ENCODE assay signal across 23 mouse cellular contexts in the genomic region with DNA sequence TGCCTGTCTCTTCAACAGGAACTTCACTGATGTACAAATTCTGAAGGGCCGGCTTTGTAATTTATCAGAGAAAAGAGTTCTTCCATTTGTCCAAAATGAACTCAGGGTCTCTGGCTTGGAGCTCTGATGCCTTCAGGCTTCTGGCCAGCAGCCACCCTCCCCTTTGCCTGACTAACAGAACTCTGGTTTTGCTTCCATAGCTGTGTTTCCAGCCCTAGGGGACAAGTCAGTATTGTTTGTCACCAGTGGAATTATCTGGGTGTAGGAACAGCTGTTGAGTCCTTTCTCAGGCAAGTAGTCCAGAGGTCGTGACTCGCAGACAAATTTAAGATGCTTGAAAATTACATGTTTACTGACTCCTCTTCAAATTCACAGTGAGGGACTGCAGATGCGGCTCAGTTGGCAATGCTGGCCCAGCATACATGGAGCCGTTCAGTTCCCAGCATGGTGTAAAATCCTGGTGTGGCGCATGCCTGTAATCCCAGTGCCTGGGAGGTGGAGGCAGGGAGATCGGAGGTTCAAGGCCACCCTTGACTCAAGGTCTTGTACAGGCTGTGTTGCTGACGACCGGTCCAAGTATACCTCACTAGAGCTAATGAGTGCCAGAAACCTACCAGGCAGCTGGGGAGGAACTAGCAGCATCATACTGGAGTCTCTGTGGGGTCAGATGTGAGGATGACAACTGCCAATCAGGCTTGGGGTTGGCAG. TPM values are rescaled to one million over a fixed set of nuclear protein-coding genes. Genes with fewer than 3 reads are reported as not detected.
DNase-seq lines count a peak whose midpoint lies in the region; ATAC-seq and TF ChIP-seq lines count a peak whose summit lies in the region.
"Had no signal": no experiment of that assay in that cellular context is flagged by ENCODE, and none has a peak within 500 bp of the region (broad histone marks: within the 10 kb centered on the region; RNA-seq: fewer than 3 reads in every experiment).

No protein-coding gene starts in this region.

- 67% methylated on average over 9 of the region's 9 CpGs for WGBS in heart, adult 2 months
- 84% methylated on average over 9 of the region's 9 CpGs for WGBS in heart, embryonic 12.5 days

- H3K36me3 ChIP-seq in heart, adult 2 months (ENCODE audit: control insufficient read depth, insufficient read depth, low read length) = no peaks in the 10 kb centered on the region
- no peaks in the 10 kb centered on the region for H3K36me3 ChIP-seq in heart, embryonic 12.5 days
- H3K36me3 ChIP-seq: embryonic facial prominence, embryonic 12.5 days; heart, embryonic 13.5 days; hindbrain, embryonic 12.5 days; limb, embryonic 12.5 days had no signal

- peak in 1 of 2 experiments; percentile 53 for DNase-seq in heart, adult 2 months
- peak; percentile 70 for DNase-seq in Muller cell, postnatal 12 days (ENCODE audit: inconsistent ontology term)
- peak; percentile 42 for DNase-seq in heart, postnatal 4 days
- DNase-seq in yolk sac, embryonic 10.5 days (ENCODE audit: low spot score) = no peak
- no peak for DNase-seq in MN1 (ENCODE audit: low spot score)
- DNase-seq: forebrain, postnatal 0 days; kidney, adult 9 months; midbrain, embryonic 14.5 days had no signal

- no peak overlapping the region for H3K4me3 ChIP-seq in heart, adult 2 months
- H3K4me3 ChIP-seq in heart, embryonic 12.5 days = no peak overlapping the region
- no peak overlapping the region for H3K4me3 ChIP-seq in brown adipose tissue, adult 24 weeks (ENCODE audit: insufficient read depth, low read depth, low read length)
- H3K4me3 ChIP-seq: embryonic facial prominence, embryonic 12.5 days; heart, embryonic 13.5 days; hindbrain, embryonic 12.5 days; left cerebral cortex, adult 2 months; limb, embryonic 12.5 days had no signal

- intact Hi-C loops in heart, adult 2 months (cut with DNase I) = no loop called here

- no peak for TF ChIP-seq CTCF in heart, adult 2 months (IDR thresholded peaks at IDR 0.05)

- TF ChIP-seq POLR2A in heart, adult 2 months (IDR thresholded peaks at IDR 0.05; ENCODE audit: insufficient read depth, low read depth, low read length) = no peak

- no peaks in the 10 kb centered on the region for H3K27me3 ChIP-seq in heart, adult 2 months (ENCODE audit: control insufficient read depth, insufficient read depth, low read length)
- H3K27me3 ChIP-seq in heart, embryonic 12.5 days (replicated peaks) = no peaks in the 10 kb centered on the region
- H3K27me3 ChIP-seq: embryonic facial prominence, embryonic 12.5 days; heart, embryonic 13.5 days; limb, embryonic 12.5 days had no signal

- no peaks in the 10 kb centered on the region for H3K79me2 ChIP-seq in heart, adult 2 months (replicated peaks; ENCODE audit: control insufficient read depth, insufficient read depth, low read length)

- no peak overlapping the region for H3K4me2 ChIP-seq in heart, embryonic 12.5 days
- H3K4me2 ChIP-seq: embryonic facial prominence, embryonic 12.5 days; heart, embryonic 13.5 days; hindbrain, embryonic 12.5 days; limb, embryonic 12.5 days had no signal

- ATAC-seq in heart, embryonic 12.5 days (ENCODE audit: insufficient number of reproducible peaks, low FRiP score) = no peak
- ATAC-seq: forebrain, postnatal 0 days had no signal

- H3K9ac ChIP-seq in heart, adult 2 months (ENCODE audit: low read depth, low read length) = no peak overlapping the region
- H3K9ac ChIP-seq in heart, embryonic 12.5 days = no peak overlapping the region
- H3K9ac ChIP-seq: embryonic facial prominence, embryonic 12.5 days; forebrain, postnatal 0 days; heart, embryonic 13.5 days; hindbrain, embryonic 12.5 days; limb, embryonic 12.5 days; liver, embryonic 14.5 days had no signal

- peaks cover 15% of the 10 kb centered on the region for H3K4me1 ChIP-seq in heart, adult 2 months (ENCODE audit: control insufficient read depth, insufficient read depth, low read length)
- 0 out of 2 replicates have a peak, but pooled peaks cover 5% of the 10 kb centered on the region for H3K4me1 ChIP-seq in heart, embryonic 12.5 days (replicated peaks)
- H3K4me1 ChIP-seq in brown adipose tissue, adult 24 weeks (ENCODE audit: control insufficient read depth, insufficient read depth, insufficient read length, low read length) = peaks cover 23% of the 10 kb centered on the region
- H3K4me1 ChIP-seq: embryonic facial prominence, embryonic 12.5 days had no signal

- H3K9me3 ChIP-seq in heart, embryonic 12.5 days (replicated peaks) = no peaks in the 10 kb centered on the region
- H3K9me3 ChIP-seq: embryonic facial prominence, embryonic 12.5 days; heart, embryonic 13.5 days; hindbrain, embryonic 12.5 days; limb, embryonic 12.5 days had no signal

- H3K27ac ChIP-seq in heart, adult 2 months = peak overlapping the region; percentile 79
- no peak overlapping the region for H3K27ac ChIP-seq in heart, embryonic 12.5 days (ENCODE audit: poor library complexity, severe bottlenecking)
- peak overlapping the region; percentile 92 for H3K27ac ChIP-seq in brown adipose tissue, adult 24 weeks (replicated peaks; ENCODE audit: low read depth, low read length)
- H3K27ac ChIP-seq: embryonic facial prominence, embryonic 12.5 days; heart, embryonic 13.5 days; hindbrain, embryonic 12.5 days; left cerebral cortex, adult 2 months; limb, embryonic 12.5 days; liver, embryonic 14.5 days had no signal

- TF ChIP-seq EP300 in heart, adult 2 months (IDR thresholded peaks at IDR 0.05; ENCODE audit: insufficient read depth, low read depth, low read length) = no peak

RNA-seq across cellular contexts. Expression of gene Sept8, which starts 11.8 kb away (rescaled TPM):
- total RNA-seq in heart, adult 2 months (2021) = 10 to 100 TPM; 25.7 to 28.2 TPM
- 24.8 and 39.2 TPM in 2 replicates for polyA plus RNA-seq in heart, adult 2 months (2012; rRNA removed)
- 25.1 and 28.4 TPM in 2 replicates for polyA plus RNA-seq in heart, embryonic 12.5 days (2016; fragmentation: Nextera tagmentation; extraction: Ambion mirVana)
- polyA plus RNA-seq in brown adipose tissue, adult 24 weeks (2012; ENCODE audit: insufficient read depth, insufficient read length, missing spikeins) = 9.9 and 13.3 TPM in 2 replicates
- 10 to 100 TPM; 62.9 to 65.0 TPM for total RNA-seq in heart, postnatal 4 days (2021)

RNA-seq across cellular contexts. Expression of gene Sowaha, which starts 27.2 kb away (rescaled TPM):
- total RNA-seq in heart, adult 2 months (2021) = under 1 TPM; 0.05 to 0.34 TPM
- 0.03 and 0.10 TPM in 2 replicates for polyA plus RNA-seq in heart, adult 2 months (2012; rRNA removed)
- 0.54 and 0.58 TPM in 2 replicates for polyA plus RNA-seq in heart, embryonic 12.5 days (2016; fragmentation: Nextera tagmentation; extraction: Ambion mirVana)
- polyA plus RNA-seq in brown adipose tissue, adult 24 weeks (2012; ENCODE audit: insufficient read depth, insufficient read length, missing spikeins) = not detected in 2 replicates
- total RNA-seq in heart, postnatal 4 days (2021) = under 1 TPM; 0.07 to 0.27 TPM
- total RNA-seq: neutrophil, adult 5-6 weeks had no signal

RNA-seq across cellular contexts. Expression of gene Gm9945, which starts 27.3 kb away (rescaled TPM):
- total RNA-seq in heart, adult 2 months (2021) = not detected
- not detected in 2 replicates for polyA plus RNA-seq in heart, adult 2 months (2012; rRNA removed)
- not detected in 2 replicates for polyA plus RNA-seq in heart, embryonic 12.5 days (2016; fragmentation: Nextera tagmentation; extraction: Ambion mirVana)
- not detected in 2 replicates for polyA plus RNA-seq in brown adipose tissue, adult 24 weeks (2012; ENCODE audit: insufficient read depth, insufficient read length, missing spikeins)
- total RNA-seq in heart, postnatal 4 days (2021) = not detected
- total RNA-seq: adrenal gland, postnatal 10 days; common myeloid progenitor, adult 5-6 weeks; forebrain, postnatal 0 days; gastrocnemius, adult 18-20 months; megakaryocyte progenitor cell, adult 5-6 weeks; neutrophil, adult 5-6 weeks had no signal
- polyA plus RNA-seq: embryonic facial prominence, embryonic 12.5 days; heart, embryonic 13.5 days; hindbrain, embryonic 12.5 days; intestine, embryonic 14.5 days; limb, embryonic 12.5 days; lung, postnatal 0 days; midbrain, embryonic 14.5 days had no signal

RNA-seq across cellular contexts. Expression of gene Gm9837, which starts 37.0 kb away (rescaled TPM):
- not detected for total RNA-seq in heart, adult 2 months (2021)
- polyA plus RNA-seq in heart, adult 2 months (2012; rRNA removed) = not detected in 2 replicates
- polyA plus RNA-seq in heart, embryonic 12.5 days (2016; fragmentation: Nextera tagmentation; extraction: Ambion mirVana) = not detected in 2 replicates
- not detected in 2 replicates for polyA plus RNA-seq in brown adipose tissue, adult 24 weeks (2012; ENCODE audit: insufficient read depth, insufficient read length, missing spikeins)
- not detected for total RNA-seq in heart, postnatal 4 days (2021)
- total RNA-seq: adrenal gland, postnatal 10 days; common myeloid progenitor, adult 5-6 weeks; gastrocnemius, adult 18-20 months; megakaryocyte progenitor cell, adult 5-6 weeks; neutrophil, adult 5-6 weeks had no signal
- polyA plus RNA-seq: embryonic facial prominence, embryonic 12.5 days; forebrain, postnatal 0 days; heart, embryonic 13.5 days; hindbrain, embryonic 12.5 days; intestine, embryonic 14.5 days; limb, embryonic 12.5 days; liver, embryonic 14.5 days; lung, postnatal 0 days; midbrain, embryonic 14.5 days had no signal

RNA-seq across cellular contexts. Expression of gene Shroom1, which starts 50.2 kb away (rescaled TPM):
- under 1 TPM; 0.34 to 0.91 TPM for total RNA-seq in heart, adult 2 months (2021)
- polyA plus RNA-seq in heart, adult 2 months (2012; rRNA removed) = 0.53 and 0.80 TPM in 2 replicates
- polyA plus RNA-seq in heart, embryonic 12.5 days (2016; fragmentation: Nextera tagmentation; extraction: Ambion mirVana) = 5.3 and 5.8 TPM in 2 replicates
- 2.1 and 4.7 TPM in 2 replicates for polyA plus RNA-seq in brown adipose tissue, adult 24 weeks (2012; ENCODE audit: insufficient read depth, insufficient read length, missing spikeins)
- 1 to 10 TPM in 1 of 2 experiments, under 1 TPM in 1; 0.93 to 1.1 TPM for total RNA-seq in heart, postnatal 4 days (2021)
- total RNA-seq: common myeloid progenitor, adult 5-6 weeks; neutrophil, adult 5-6 weeks had no signal

Comparison
In these comparisons a context has a peak if more than half of its experiments do, and no peak if none do; other contexts are left out.
1. DNase-seq: peak in Muller cell, postnatal 12 days (single experiment) and heart, postnatal 4 days (single experiment); none in yolk sac, embryonic 10.5 days (single experiment) and MN1 (single experiment).